Mouse (Mus musculus) spleen, adult 2 months (tissue): ENCODE measurements around the gene Syce1.

ENCODE experiments used
- CTCF ChIP-seq: fragments of 200-500 bp; IDR thresholded peaks from 2 replicates; pipeline ENCODE4 v1.5.1; 2011; ENCODE audit warnings: mild to moderate bottlenecking, inconsistent platforms; ENCODE audit not compliant: insufficient read depth, insufficient read length, insufficient replicate concordance; ENCODE audit errors: extremely low read depth
- POLR2A ChIP-seq: fragments of 200-500 bp; IDR thresholded peaks from 2 replicates; pipeline ENCODE4 v1.6.1; 2011; ENCODE audit warnings: low read depth, low read length, inconsistent platforms

DNA sequence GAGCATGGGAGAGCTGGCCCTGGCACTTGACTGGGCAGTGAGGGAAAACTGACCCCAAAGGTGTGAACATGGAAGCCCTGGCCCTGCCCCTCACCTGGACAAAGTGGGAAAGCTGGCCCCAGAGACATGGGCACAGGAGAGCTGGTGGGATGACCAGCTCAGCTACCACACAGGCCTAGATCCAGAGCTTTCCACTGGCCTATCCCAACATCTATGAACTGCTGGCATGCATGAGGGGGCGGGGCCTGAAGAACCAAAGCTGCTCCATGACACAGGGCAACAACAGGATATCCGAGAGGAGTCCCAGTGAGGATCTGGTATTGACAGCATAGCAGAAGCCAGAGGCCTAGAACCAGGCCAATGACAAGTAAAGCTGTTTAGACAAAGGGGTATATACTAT lies 10.6 kb upstream of the Syce1 start:
- TF ChIP-seq CTCF (no peak), POLR2A (no peak)
